Mouse (Mus musculus): ENCODE results near the gene Trappc6a. TPM values are rescaled to one million over a fixed set of nuclear protein-coding genes. Genes with fewer than 3 reads are reported as not detected.

Gene Trappc6a
- total and polyA plus RNA-seq, 3 experiments = 41.1 to 201 (median 72.2) TPM

DNA sequence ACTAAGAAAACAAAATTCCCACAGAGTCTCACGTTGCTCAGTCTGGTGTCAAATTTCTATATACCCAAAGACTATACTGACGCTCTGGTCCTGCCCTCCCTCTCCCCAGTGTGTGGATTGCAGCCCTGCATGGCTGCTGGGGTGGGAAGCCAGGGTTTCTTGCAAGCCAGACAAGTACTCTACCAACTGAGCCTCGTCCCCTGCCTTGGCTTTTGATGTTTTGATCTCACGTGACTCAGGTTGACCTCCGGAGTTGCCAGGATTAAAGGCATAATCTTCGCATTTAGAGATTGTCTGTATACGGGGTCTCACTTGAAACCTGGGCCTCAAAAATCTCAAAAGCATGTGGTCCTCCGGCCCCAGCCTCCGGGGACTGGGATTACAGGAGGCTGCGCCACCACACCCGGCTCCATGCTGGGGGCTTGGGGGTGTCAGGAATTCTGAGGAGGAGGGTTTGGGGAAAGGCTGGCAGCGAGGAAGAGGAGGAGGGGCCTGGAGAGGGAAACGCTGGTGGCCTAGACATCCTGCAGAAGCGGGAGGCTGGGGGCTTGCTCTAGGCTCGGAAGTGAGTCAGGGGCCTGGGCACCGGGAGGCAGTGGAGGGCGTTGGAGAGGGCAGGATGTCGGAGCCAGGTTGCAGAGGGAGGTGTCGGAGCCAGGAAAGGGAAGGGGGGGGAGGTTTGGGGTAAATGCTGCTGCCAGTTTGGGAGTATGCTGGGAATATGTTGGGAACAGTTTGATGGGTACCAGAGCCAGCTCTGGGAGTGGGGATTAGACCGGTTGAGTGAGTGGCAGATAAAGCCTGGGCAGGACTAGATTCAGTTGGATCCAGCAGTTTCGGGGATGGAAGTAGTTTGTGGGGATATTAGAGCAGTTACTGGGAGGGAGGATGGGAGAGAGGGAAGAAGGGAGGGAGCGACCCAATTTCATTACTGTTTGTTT is 43.6 kb upstream of the Trappc6a start:
- in situ Hi-C loops (cut with MboI; ENCODE audit: low pct_ligation_motif_present, low pct_unique_long_range_greater_than_20kb, low sequenced_read_pairs) (no loop called here), dilution Hi-C loops (cut with MboI; ENCODE audit: extremely low pct_ligation_motif_present, extremely low pct_unique_long_range_greater_than_20kb, low sequenced_read_pairs) (no loop called here)
- Histone ChIP-seq H3K4me1 (ENCODE audit: control insufficient read depth in 1 of 2, insufficient read depth in 2 of 2) (peaks cover 2 to 13% of the 10 kb centered on the region in 2 experiments), H3K27ac (ENCODE audit: insufficient read depth, low read depth) (no peak overlapping the region), H3K9ac (ENCODE audit: insufficient read depth, low read depth) (no peak overlapping the region), H3K27me3 (replicated peaks) (peaks cover 53% of the 10 kb centered on the region), H3K4me3 (replicated peaks in 1 of 3; ENCODE audit: low read depth in 2 of 3, low read length in 2 of 3, poor library complexity in 1 of 3) (no peak overlapping the region), H3K9me3 (replicated peaks; ENCODE audit: low read length) (peaks cover 8% of the 10 kb centered on the region), H3K4me2 (ENCODE audit: insufficient read depth, low read depth, poor library complexity, severe bottlenecking) (no peak overlapping the region), H3K79me2 (replicated peaks; ENCODE audit: control insufficient read depth, extremely low read depth, insufficient read depth, poor library complexity, severe bottlenecking) (no peaks in the 10 kb centered on the region), H3K36me3 (replicated peaks in 1 of 2; ENCODE audit: control insufficient read depth in 1 of 2, insufficient read depth in 1 of 2, low read length in 1 of 2) (no peaks in the 10 kb centered on the region)
- DNase-seq (ENCODE audit: extremely low read depth) = no peak
- TF ChIP-seq CHD1 (IDR thresholded peaks at IDR 0.05; ENCODE audit: low read depth, low read length) (no peak), ZMIZ1 (IDR thresholded peaks at IDR 0.05; ENCODE audit: low read depth, low read length) (no peak), MAFK (IDR thresholded peaks at IDR 0.05; ENCODE audit: insufficient replicate concordance, low read length) (no peak), SIN3A (IDR thresholded peaks at IDR 0.05; ENCODE audit: low read length) (no peak), UBTF (IDR thresholded peaks at IDR 0.05; ENCODE audit: low read depth, low read length) (no peak), BHLHE40 (IDR thresholded peaks at IDR 0.05; ENCODE audit: low read depth, low read length) (no peak), PAX5 (IDR thresholded peaks at IDR 0.05; ENCODE audit: low read length) (no peak), JUN (IDR thresholded peaks at IDR 0.05; ENCODE audit: insufficient read depth, low read depth, low read length) (no peak), USF2 (conservative IDR thresholded peaks at IDR 0.05; ENCODE audit: low read depth, low read length) (no peak), TCF12 (IDR thresholded peaks at IDR 0.05; ENCODE audit: low read depth, low read length) (no peak), MAZ (IDR thresholded peaks at IDR 0.05; ENCODE audit: low read depth, low read length) (no peak), POLR2AphosphoS2 (IDR thresholded peaks at IDR 0.05; ENCODE audit: low read depth, low read length) (no peak), MAX (IDR thresholded peaks at IDR 0.05; ENCODE audit: low read length) (no peak), MYC (IDR thresholded peaks at IDR 0.05; ENCODE audit: low read depth, low read length) (no peak), RCOR1 (conservative IDR thresholded peaks at IDR 0.05; ENCODE audit: low read depth, low read length) (no peak), MEF2A (IDR thresholded peaks at IDR 0.05; ENCODE audit: borderline replicate concordance, low read depth, low read length) (no peak), HCFC1 (IDR thresholded peaks at IDR 0.05; ENCODE audit: low read depth, low read length) (no peak), ZC3H11A (IDR thresholded peaks at IDR 0.05; ENCODE audit: low read depth, low read length) (no peak), IRF4 (IDR thresholded peaks at IDR 0.05; ENCODE audit: low read depth, low read length) (no peak), CTCF (conservative IDR thresholded peaks at IDR 0.05 in 1 of 2, IDR thresholded peaks at IDR 0.05 in 1 of 2; ENCODE audit: low read depth in 2 of 2, low read length in 2 of 2) (no peak)
